ENCODE assay signal across 28 mouse cellular contexts in genomic region chr6:27460998-27461397, GRCm38 (mm10).
DNase-seq lines count a peak whose midpoint lies in the region; ATAC-seq and TF ChIP-seq lines count a peak whose summit lies in the region.
"Had no signal": no experiment of that assay in that cellular context is flagged by ENCODE, and none has a peak within 500 bp of the region (broad histone marks: within the 10 kb centered on the region; RNA-seq: fewer than 3 reads in every experiment).

No protein-coding gene starts in this region.

- no peak overlapping the region for H3K27ac ChIP-seq in hindbrain, embryonic 14.5 days
- H3K27ac ChIP-seq in hindbrain, embryonic 11.5 days (ENCODE audit: low read depth, low read length), result no peak overlapping the region
- no peak overlapping the region for H3K27ac ChIP-seq in kidney, postnatal 0 days
- H3K27ac ChIP-seq: forebrain, embryonic 10.5 days; forebrain, embryonic 13.5 days; heart, adult 2 months; heart, embryonic 10.5 days; heart, embryonic 13.5 days; hindbrain, embryonic 12.5 days had no signal

- H3K4me2 ChIP-seq in hindbrain, embryonic 14.5 days (replicated peaks), result no peak overlapping the region
- H3K4me2 ChIP-seq in hindbrain, embryonic 11.5 days (replicated peaks; ENCODE audit: low read depth, low read length), result no peak overlapping the region
- H3K4me2 ChIP-seq in kidney, postnatal 0 days (ENCODE audit: low read length), result no peak overlapping the region
- H3K4me2 ChIP-seq: forebrain, embryonic 13.5 days; heart, embryonic 13.5 days; hindbrain, embryonic 12.5 days had no signal

- H3K9me3 ChIP-seq in hindbrain, embryonic 14.5 days (ENCODE audit: control insufficient read depth, low read length), result no peaks in the 10 kb centered on the region
- no peaks in the 10 kb centered on the region for H3K9me3 ChIP-seq in hindbrain, embryonic 11.5 days (ENCODE audit: control insufficient read depth, low read length)
- no peaks in the 10 kb centered on the region for H3K9me3 ChIP-seq in kidney, postnatal 0 days (replicated peaks; ENCODE audit: low read length)
- H3K9me3 ChIP-seq: forebrain, embryonic 10.5 days; forebrain, embryonic 13.5 days; G1E; heart, embryonic 10.5 days; heart, embryonic 13.5 days; hindbrain, embryonic 12.5 days had no signal

- no peak overlapping the region for H3K9ac ChIP-seq in hindbrain, embryonic 14.5 days
- no peak overlapping the region for H3K9ac ChIP-seq in hindbrain, embryonic 11.5 days (ENCODE audit: low read depth, low read length)
- H3K9ac ChIP-seq in kidney, postnatal 0 days (ENCODE audit: low read depth, low read length), result no peak overlapping the region
- H3K9ac ChIP-seq: forebrain, embryonic 13.5 days; heart, embryonic 13.5 days; hindbrain, embryonic 12.5 days had no signal

- no peak for DNase-seq in hindbrain, embryonic 14.5 days (ENCODE audit: low spot score)
- DNase-seq in hindbrain, embryonic 11.5 days (ENCODE audit: low spot score), result no peak
- DNase-seq in kidney, postnatal 0 days (ENCODE audit: low spot score), result peak; percentile 41
- no peak for DNase-seq in kidney, postnatal 25 days
- peak; percentile 5 for DNase-seq in brain, embryonic 14.5 days (ENCODE audit: low read depth)
- no peak for DNase-seq in urinary bladder, postnatal 25 days (ENCODE audit: low spot score)
- DNase-seq: adrenal gland, postnatal 10 days; adrenal gland, postnatal 36 days; B cell, adult 2 months; cerebellum, adult 11 months; cerebellum, adult 2 months; cerebellum, adult 9-11 months; cerebellum, postnatal 25 days; gastrocnemius, postnatal 10 days; gastrocnemius, postnatal 36 days; heart, adult 2 months; heart, postnatal 14 days; heart, postnatal 4 days had no signal

- no peaks in the 10 kb centered on the region for H3K36me3 ChIP-seq in hindbrain, embryonic 14.5 days (replicated peaks; ENCODE audit: control insufficient read depth, insufficient read depth)
- H3K36me3 ChIP-seq in hindbrain, embryonic 11.5 days (ENCODE audit: control insufficient read depth, insufficient read depth, low read length), result no peaks in the 10 kb centered on the region
- H3K36me3 ChIP-seq in kidney, postnatal 0 days (ENCODE audit: insufficient read depth, low read length), result no peaks in the 10 kb centered on the region
- H3K36me3 ChIP-seq: forebrain, embryonic 10.5 days; G1E; heart, embryonic 10.5 days; heart, embryonic 13.5 days; hindbrain, embryonic 12.5 days had no signal

- no peak overlapping the region for H3K4me3 ChIP-seq in hindbrain, embryonic 14.5 days (replicated peaks; ENCODE audit: low read length)
- H3K4me3 ChIP-seq in hindbrain, embryonic 11.5 days (ENCODE audit: low read depth, low read length), result no peak overlapping the region
- no peak overlapping the region for H3K4me3 ChIP-seq in kidney, postnatal 0 days (replicated peaks; ENCODE audit: low read depth, low read length)
- H3K4me3 ChIP-seq: forebrain, embryonic 10.5 days; forebrain, embryonic 13.5 days; heart, adult 2 months; heart, embryonic 10.5 days; heart, embryonic 13.5 days; hindbrain, embryonic 12.5 days had no signal

- no peaks in the 10 kb centered on the region for H3K4me1 ChIP-seq in hindbrain, embryonic 14.5 days (replicated peaks; ENCODE audit: control insufficient read depth, insufficient read depth, low read length)
- no peaks in the 10 kb centered on the region for H3K4me1 ChIP-seq in hindbrain, embryonic 11.5 days (replicated peaks; ENCODE audit: control insufficient read depth, insufficient read depth, low read length)
- H3K4me1 ChIP-seq in kidney, postnatal 0 days (replicated peaks; ENCODE audit: insufficient read depth, low read length), result no peaks in the 10 kb centered on the region
- H3K4me1 ChIP-seq: forebrain, embryonic 10.5 days; forebrain, embryonic 13.5 days; heart, embryonic 10.5 days; heart, embryonic 13.5 days; hindbrain, embryonic 12.5 days had no signal

- WGBS in hindbrain, embryonic 14.5 days, result 60% methylated on average over 5 of the region's 5 CpGs
- WGBS in hindbrain, embryonic 11.5 days, result 72% methylated on average over 5 of the region's 5 CpGs
- 11% methylated on average over 5 of the region's 5 CpGs for WGBS in kidney, postnatal 0 days

- no peak for TF ChIP-seq POLR2A in brain, embryonic 14.5 days (IDR thresholded peaks at IDR 0.05; ENCODE audit: borderline replicate concordance, extremely low read depth, insufficient read depth, insufficient read length, poor library complexity, severe bottlenecking)

- TF ChIP-seq CTCF in kidney, postnatal 0 days (IDR thresholded peaks at IDR 0.05; ENCODE audit: low read depth), result no peak
- TF ChIP-seq CTCF in brain, embryonic 14.5 days (IDR thresholded peaks at IDR 0.05; ENCODE audit: borderline replicate concordance, extremely low read depth, insufficient read depth, insufficient read length), result no peak

- ATAC-seq in hindbrain, embryonic 14.5 days (ENCODE audit: low FRiP score), result peak; percentile 40; the same call in 1 of the 2 replicates
- no peak for ATAC-seq in hindbrain, embryonic 11.5 days (ENCODE audit: low FRiP score)
- no peak for ATAC-seq in kidney, postnatal 0 days (replicated peaks; ENCODE audit: low FRiP score, low read depth)
- ATAC-seq: forebrain, embryonic 13.5 days; forebrain, embryonic 16.5 days; hindbrain, embryonic 16.5 days; Patski had no signal

- H3K27me3 ChIP-seq in hindbrain, embryonic 14.5 days (ENCODE audit: control insufficient read depth, insufficient read depth, low read length), result no peaks in the 10 kb centered on the region
- H3K27me3 ChIP-seq in hindbrain, embryonic 11.5 days (ENCODE audit: control insufficient read depth, insufficient read depth, low read length), result no peaks in the 10 kb centered on the region
- no peaks in the 10 kb centered on the region for H3K27me3 ChIP-seq in kidney, postnatal 0 days (ENCODE audit: insufficient read depth, low read length)
- H3K27me3 ChIP-seq: CH12.LX; forebrain, embryonic 13.5 days; heart, embryonic 13.5 days; hindbrain, embryonic 12.5 days; Patski had no signal

Comparison
In these comparisons a context has a peak if more than half of its experiments do, and no peak if none do; other contexts are left out.
1. DNase-seq: peak in kidney, postnatal 0 days (single experiment) and brain, embryonic 14.5 days (single experiment); none in hindbrain, embryonic 14.5 days (single experiment), hindbrain, embryonic 11.5 days (single experiment), kidney, postnatal 25 days (0 of 2) and urinary bladder, postnatal 25 days (single experiment).